Mouse (Mus musculus) B cell, adult 2 months (primary cell): ENCODE measurements around the gene Heatr3.
"Not testable (repeated sequence)": the region's sequence is repeated elsewhere in the genome, so short reads cannot be mapped to it uniquely, and the experiment has no call there.

Experiments
- DNase-seq, 2 experiments: peaks; one replicate each; pipeline ENCODE4 v3.0.0; 2022

The Heatr3 gene

DNA sequence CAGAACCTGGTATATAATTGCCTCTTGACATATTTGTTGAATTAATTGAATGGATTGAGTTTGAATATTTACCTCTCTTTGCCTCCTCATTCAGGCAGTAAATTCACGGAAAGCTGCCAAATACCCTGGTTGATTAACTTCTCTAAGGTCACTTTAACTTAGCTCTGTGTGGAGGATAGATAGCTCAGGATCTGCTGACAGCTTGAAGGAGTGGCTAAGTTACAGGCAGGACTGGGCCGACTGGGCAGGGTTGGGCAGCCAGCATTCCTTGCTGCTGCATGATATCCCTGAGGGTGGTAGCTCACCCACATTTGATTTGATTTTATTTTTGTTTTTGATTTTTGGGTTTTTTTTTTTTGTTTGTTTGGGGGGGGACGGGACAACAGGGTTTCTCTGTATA lies 59.7 kb downstream of the Heatr3 start:
- no peak for DNase-seq

GRCm38 (mm10) chr8:88198551-88198944 lies 60.9 kb downstream of the Heatr3 start:
- no peak for DNase-seq

DNA sequence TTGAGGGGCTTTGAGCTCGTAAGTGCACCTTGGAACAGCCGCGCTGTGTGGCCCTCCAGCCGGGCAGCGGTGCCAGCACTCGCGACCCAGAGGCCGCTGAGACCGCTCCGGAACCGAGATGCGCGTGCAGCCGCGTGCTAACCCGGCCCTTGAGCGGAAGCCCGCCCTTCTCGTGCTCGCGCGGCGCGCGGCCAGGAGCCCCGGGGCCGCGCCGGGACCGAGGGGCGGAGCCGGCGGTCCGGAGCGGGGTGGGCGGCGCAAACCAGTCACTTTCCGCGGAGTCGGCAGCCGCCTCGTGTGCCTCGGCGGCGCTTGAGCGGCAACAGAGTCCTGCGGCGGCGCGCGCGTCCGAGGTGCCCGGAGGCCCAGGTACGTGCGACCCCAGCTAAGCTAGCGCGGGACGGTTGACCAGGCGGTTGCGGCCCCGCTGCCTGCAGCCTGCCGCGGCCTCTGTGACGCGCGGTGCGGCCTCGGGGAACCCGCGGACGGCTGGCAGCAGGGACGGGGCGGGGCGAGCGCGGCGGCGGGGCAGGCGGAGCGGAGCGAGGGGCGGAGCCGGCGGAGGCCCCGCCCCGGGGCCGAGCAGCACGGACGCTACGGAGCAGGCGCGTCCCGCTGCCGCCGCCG lies 61.4 kb downstream of the Heatr3 start, which contains the start of gene Tent4b:
Gene Tent4b, plus strand, starts transcription at position 269 of the 627 bp plus-strand sequence.
- DNase-seq = peak; percentile 93

- peak; percentile 56 to 64 for DNase-seq
These were observed 62.3 kb downstream of the Heatr3 start for GRCm38 (mm10) chr8:88199700-88200601.

DNA sequence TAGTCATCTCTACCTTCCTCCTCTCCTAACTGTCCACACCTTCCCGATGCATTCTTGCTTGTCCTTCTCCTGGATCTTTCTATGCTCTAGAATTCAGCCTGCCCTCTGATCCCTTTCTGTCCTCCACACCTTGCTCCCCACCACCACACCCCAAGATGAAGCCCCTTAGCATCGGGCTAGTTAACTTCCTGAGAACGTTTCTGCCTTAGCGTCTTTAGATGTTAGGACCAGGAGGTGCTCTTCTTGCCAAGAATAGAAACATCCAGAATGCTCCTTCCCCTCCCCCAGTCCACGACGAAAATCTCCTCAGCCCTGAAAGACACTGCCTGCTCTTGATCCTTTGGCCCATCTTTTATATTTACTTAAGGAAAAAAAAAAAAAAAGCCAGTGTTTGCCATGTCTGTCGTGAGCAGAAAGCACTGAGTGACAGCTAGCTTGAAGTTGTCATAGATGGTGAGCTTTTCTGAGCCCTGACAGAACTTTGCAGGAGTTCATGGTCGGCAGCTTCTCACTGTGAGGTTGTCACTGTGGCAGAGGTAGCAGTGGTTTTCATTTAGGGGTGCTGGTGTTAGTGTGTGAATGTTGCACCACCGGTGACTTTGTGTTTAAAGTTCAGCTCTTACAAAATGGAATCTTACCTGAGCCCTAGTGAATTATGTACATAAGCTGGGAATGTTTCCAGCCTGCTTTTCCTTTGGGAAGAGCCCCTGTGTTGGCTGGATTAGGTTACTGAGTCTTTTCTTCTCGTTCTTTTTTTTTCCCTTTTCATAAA lies 63.3 kb downstream of the Heatr3 start:
- DNase-seq = peak; percentile 12 to 14

- no peak for DNase-seq
These were observed 64.0 kb downstream of the Heatr3 start for GRCm38 (mm10) chr8:88201641-88202040.

DNA sequence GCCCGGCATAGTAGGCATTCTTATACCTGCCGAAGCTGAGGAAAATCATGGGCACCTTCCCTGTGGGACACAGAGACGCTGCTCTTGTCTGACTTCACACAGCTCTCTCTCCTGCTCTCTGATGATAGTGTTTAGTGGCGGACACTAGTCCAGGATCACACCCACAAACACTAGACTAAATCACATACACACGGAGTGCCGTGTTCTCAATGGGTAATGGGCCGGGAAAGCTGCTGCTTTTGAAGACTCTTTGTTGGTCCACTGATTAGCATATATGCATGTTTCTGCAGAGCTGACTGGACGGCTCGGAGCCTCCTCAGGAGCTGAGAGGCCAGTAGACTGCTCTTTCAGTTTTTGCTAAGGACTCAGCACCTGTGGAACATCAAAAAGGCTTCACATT lies 68.4 kb downstream of the Heatr3 start:
- DNase-seq = no peak

GRCm38 (mm10) chr8:88207121-88207821 lies 69.6 kb downstream of the Heatr3 start:
- DNase-seq = no peak

DNA sequence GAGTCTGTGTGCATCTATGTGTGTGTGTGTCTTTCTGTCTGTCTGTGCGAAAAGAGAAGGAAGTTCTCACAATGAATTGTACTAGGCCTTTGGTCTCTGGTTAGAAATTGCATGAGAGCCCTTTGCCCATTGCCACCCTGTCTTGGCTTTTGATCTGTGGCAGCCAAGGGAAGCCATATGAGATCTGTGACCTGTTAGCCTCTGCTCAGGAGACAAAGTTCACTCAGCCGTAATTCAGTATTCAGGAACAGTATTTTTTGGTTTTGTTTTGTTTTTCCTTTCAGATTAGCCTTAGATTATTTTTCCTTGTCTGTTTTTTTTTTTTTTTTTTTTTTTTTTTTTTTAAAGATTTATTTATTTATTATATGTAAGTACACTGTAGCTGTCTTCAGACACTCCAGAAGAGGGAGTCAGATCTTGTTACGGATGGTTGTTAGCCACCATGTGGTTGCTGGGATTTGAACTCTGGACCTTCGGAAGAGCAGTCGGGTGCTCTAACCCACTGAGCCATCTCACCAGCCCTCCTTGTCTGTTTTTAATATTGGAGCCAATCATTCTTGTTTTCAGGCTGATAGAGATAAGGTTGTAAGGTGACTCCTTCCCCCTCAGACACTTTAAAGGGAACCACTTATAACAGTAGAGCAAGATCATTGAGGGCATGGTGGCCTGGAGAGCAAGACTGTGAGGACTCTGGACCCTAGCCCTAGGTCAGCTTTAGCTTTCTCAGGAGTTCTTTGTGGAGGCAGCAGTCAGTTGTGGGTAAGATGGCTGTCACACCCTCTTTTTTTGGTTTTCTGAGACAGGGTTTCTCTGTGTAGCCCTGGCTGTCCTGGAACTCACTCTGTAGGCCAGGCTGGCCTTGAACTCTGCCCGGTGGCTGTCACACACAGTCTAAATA lies 72.5 kb downstream of the Heatr3 start:
- not testable (repeated sequence) for DNase-seq

DNA sequence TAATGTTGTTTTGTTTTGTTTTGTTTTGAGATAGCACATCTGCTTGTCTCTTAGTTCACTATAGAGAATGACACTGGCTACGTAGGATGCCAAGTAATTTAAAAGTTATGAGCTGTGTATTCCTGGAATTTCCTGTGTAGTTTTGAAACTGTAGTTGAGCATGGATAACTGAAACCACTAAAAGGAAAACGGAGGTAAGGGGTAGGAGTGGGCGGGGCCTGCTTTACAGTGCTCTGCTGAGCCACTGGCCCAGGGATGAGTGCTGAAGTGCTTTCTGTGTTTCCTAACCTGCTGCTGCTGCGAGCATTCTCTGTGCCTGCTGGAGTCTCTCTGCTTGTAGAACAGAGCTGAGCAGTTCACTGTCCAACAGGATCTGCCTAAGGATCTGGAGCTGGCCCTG lies 83.7 kb downstream of the Heatr3 start:
- no peak for DNase-seq
